ENCODE assay signal across 10 mouse cellular contexts in genomic region chr11:69058265-69058664, GRCm38 (mm10). TPM values are rescaled to one million over a fixed set of nuclear protein-coding genes. Genes with fewer than 3 reads are reported as not detected.
DNase-seq lines count a peak whose midpoint lies in the region; ATAC-seq and TF ChIP-seq lines count a peak whose summit lies in the region.
"Had no signal": no experiment of that assay in that cellular context is flagged by ENCODE, and none has a peak within 500 bp of the region (broad histone marks: within the 10 kb centered on the region; RNA-seq: fewer than 3 reads in every experiment).

No protein-coding gene starts in this region.

- peak overlapping the region; percentile 87 for H3K27ac ChIP-seq in liver, adult 2 months (replicated peaks; ENCODE audit: insufficient read depth, low read depth, low read length)
- H3K27ac ChIP-seq in embryonic facial prominence, embryonic 15.5 days (replicated peaks) = peak overlapping the region; percentile 94
- no peak overlapping the region for H3K27ac ChIP-seq in limb, embryonic 11.5 days (replicated peaks; ENCODE audit: low read depth, low read length)
- peak overlapping the region; percentile 86 for H3K27ac ChIP-seq in neural tube, embryonic 14.5 days (ENCODE audit: low read depth, low read length)

- H3K79me2 ChIP-seq in liver, adult 2 months (ENCODE audit: control insufficient read depth, insufficient read depth, low read length) = no peaks in the 10 kb centered on the region

- H3K27me3 ChIP-seq in liver, adult 2 months (ENCODE audit: control insufficient read depth, insufficient read depth, low read length) = no peaks in the 10 kb centered on the region
- H3K27me3 ChIP-seq in embryonic facial prominence, embryonic 15.5 days = no peaks in the 10 kb centered on the region
- H3K27me3 ChIP-seq in limb, embryonic 11.5 days (ENCODE audit: control insufficient read depth, insufficient read depth, low read length) = no peaks in the 10 kb centered on the region
- H3K27me3 ChIP-seq in neural tube, embryonic 14.5 days (ENCODE audit: control insufficient read depth, insufficient read depth, low read length) = no peaks in the 10 kb centered on the region

- peak overlapping the region; percentile 75; the same call in 1 of the 2 replicates for H3K9ac ChIP-seq in liver, adult 2 months (ENCODE audit: low read depth, low read length)
- peak overlapping the region; percentile 47 for H3K9ac ChIP-seq in embryonic facial prominence, embryonic 15.5 days
- H3K9ac ChIP-seq in limb, embryonic 11.5 days (ENCODE audit: low read length) = peak overlapping the region; percentile 78; the same call in 1 of the 2 replicates
- peak overlapping the region; percentile 80; the same call in 1 of the 2 replicates for H3K9ac ChIP-seq in neural tube, embryonic 14.5 days (replicated peaks; ENCODE audit: low read depth, low read length)

- H3K9me3 ChIP-seq in embryonic facial prominence, embryonic 15.5 days (replicated peaks) = no peaks in the 10 kb centered on the region
- no peaks in the 10 kb centered on the region for H3K9me3 ChIP-seq in limb, embryonic 11.5 days (ENCODE audit: control insufficient read depth, low read length)
- no peaks in the 10 kb centered on the region for H3K9me3 ChIP-seq in neural tube, embryonic 14.5 days (ENCODE audit: control insufficient read depth, low read length)

- no peaks in the 10 kb centered on the region for H3K36me3 ChIP-seq in liver, adult 2 months (ENCODE audit: control insufficient read depth, insufficient read depth, low read length)
- no peaks in the 10 kb centered on the region for H3K36me3 ChIP-seq in embryonic facial prominence, embryonic 15.5 days
- H3K36me3 ChIP-seq in limb, embryonic 11.5 days (ENCODE audit: control insufficient read depth, insufficient read depth, low read length) = no peaks in the 10 kb centered on the region
- H3K36me3 ChIP-seq in neural tube, embryonic 14.5 days (ENCODE audit: control insufficient read depth, insufficient read depth, low read length) = no peaks in the 10 kb centered on the region

- WGBS in liver, adult 2 months = 59% methylated on average over 2 of the region's 2 CpGs
- WGBS in embryonic facial prominence, embryonic 15.5 days = 57% methylated on average over 2 of the region's 2 CpGs
- 81% methylated on average over 2 of the region's 2 CpGs for WGBS in limb, embryonic 11.5 days
- WGBS in neural tube, embryonic 14.5 days = 71% methylated on average over 2 of the region's 2 CpGs

- H3K4me1 ChIP-seq in liver, adult 2 months (ENCODE audit: control insufficient read depth, insufficient read depth, low read length) = peaks cover 12% of the 10 kb centered on the region
- peaks cover 23% of the 10 kb centered on the region for H3K4me1 ChIP-seq in embryonic facial prominence, embryonic 15.5 days
- H3K4me1 ChIP-seq in limb, embryonic 11.5 days (ENCODE audit: control insufficient read depth, insufficient read depth, low read length) = peaks cover 19% of the 10 kb centered on the region
- peaks cover 19% of the 10 kb centered on the region for H3K4me1 ChIP-seq in neural tube, embryonic 14.5 days (ENCODE audit: control insufficient read depth, insufficient read depth, low read length)

- peak overlapping the region; percentile 60 for H3K4me3 ChIP-seq in liver, adult 2 months (ENCODE audit: insufficient read depth, low read depth, low read length)
- peak overlapping the region; percentile 96 for H3K4me3 ChIP-seq in embryonic facial prominence, embryonic 15.5 days (replicated peaks)
- peak overlapping the region; percentile 95 for H3K4me3 ChIP-seq in limb, embryonic 11.5 days (ENCODE audit: low read depth, low read length)
- H3K4me3 ChIP-seq in neural tube, embryonic 14.5 days (ENCODE audit: low read depth, low read length) = peak overlapping the region; percentile 85

- ATAC-seq in embryonic facial prominence, embryonic 15.5 days (ENCODE audit: insufficient number of reproducible peaks, low FRiP score, low TSS enrichment, low read depth) = no peak
- no peak for ATAC-seq in limb, embryonic 11.5 days (ENCODE audit: insufficient number of reproducible peaks, low FRiP score, low TSS enrichment, low read depth)
- no peak for ATAC-seq in neural tube, embryonic 14.5 days (ENCODE audit: low read depth)

- no peak for TF ChIP-seq CTCF in liver, adult 2 months (IDR thresholded peaks at IDR 0.05; ENCODE audit: low read depth, low read length)

- no peak for TF ChIP-seq POLR2A in liver, adult 2 months (IDR thresholded peaks at IDR 0.05; ENCODE audit: extremely low read depth, insufficient read depth, low read length)

- no peak for DNase-seq in liver, adult 2 months (ENCODE audit: extremely low read depth, low read depth, low spot score)
- no peak for DNase-seq in liver
- DNase-seq in limb, embryonic 11.5 days (ENCODE audit: low spot score) = no peak
- DNase-seq in layer of hippocampus, adult 9-10 months (ENCODE audit: low spot score) = no peak
- no peak for DNase-seq in thymus, postnatal 4 days
- DNase-seq in retina, embryonic 14.5 days (ENCODE audit: low spot score) = no peak
- DNase-seq: adrenal gland, adult 8-10 months; gastrocnemius, postnatal 25 days had no signal

- H3K4me2 ChIP-seq in embryonic facial prominence, embryonic 15.5 days (replicated peaks) = peak overlapping the region; percentile 70
- H3K4me2 ChIP-seq in limb, embryonic 11.5 days (ENCODE audit: low read depth, severe bottlenecking) = peak overlapping the region; percentile 96; the same call in 1 of the 2 replicates
- H3K4me2 ChIP-seq in neural tube, embryonic 14.5 days (ENCODE audit: low read depth, low read length) = peak overlapping the region; percentile 58

RNA-seq across cellular contexts. Expression of gene Borcs6, which starts 1.3 kb away (rescaled TPM):
- total RNA-seq in liver, adult 2 months (2014; rRNA removed) = 6.1 and 6.5 TPM in 2 replicates
- 10.5 and 11.2 TPM in 2 replicates for polyA plus RNA-seq in liver, adult 2 months (2012; rRNA removed)
- 14.9 and 15.7 TPM in 2 replicates for polyA plus RNA-seq in embryonic facial prominence, embryonic 15.5 days (2015; fragmentation: Nextera tagmentation; extraction: Ambion mirVana)
- 6.2 and 7.0 TPM in 2 replicates for polyA plus RNA-seq in limb, embryonic 11.5 days (2014; fragmentation: Nextera tagmentation; extraction: Ambion mirVana)
- 16.1 and 17.7 TPM in 2 replicates for polyA plus RNA-seq in neural tube, embryonic 14.5 days (2014; fragmentation: Nextera tagmentation; extraction: Ambion mirVana)

RNA-seq across cellular contexts. Expression of gene Tmem107, which starts 12.3 kb away (rescaled TPM):
- 1.8 and 2.2 TPM in 2 replicates for total RNA-seq in liver, adult 2 months (2014; rRNA removed)
- polyA plus RNA-seq in liver, adult 2 months (2012; rRNA removed) = 3.3 and 4.7 TPM in 2 replicates
- 102 and 137 TPM in 2 replicates for polyA plus RNA-seq in embryonic facial prominence, embryonic 15.5 days (2015; fragmentation: Nextera tagmentation; extraction: Ambion mirVana)
- 34.6 and 36.7 TPM in 2 replicates for polyA plus RNA-seq in limb, embryonic 11.5 days (2014; fragmentation: Nextera tagmentation; extraction: Ambion mirVana)
- 24.7 and 27.7 TPM in 2 replicates for polyA plus RNA-seq in neural tube, embryonic 14.5 days (2014; fragmentation: Nextera tagmentation; extraction: Ambion mirVana)

RNA-seq across cellular contexts. Expression of gene Aurkb, which starts 12.8 kb away (rescaled TPM):
- 0.37 and 1.2 TPM in 2 replicates for total RNA-seq in liver, adult 2 months (2014; rRNA removed)
- 0.34 and 0.66 TPM in 2 replicates for polyA plus RNA-seq in liver, adult 2 months (2012; rRNA removed)
- polyA plus RNA-seq in embryonic facial prominence, embryonic 15.5 days (2015; fragmentation: Nextera tagmentation; extraction: Ambion mirVana) = 122 and 123 TPM in 2 replicates
- 171 and 178 TPM in 2 replicates for polyA plus RNA-seq in limb, embryonic 11.5 days (2014; fragmentation: Nextera tagmentation; extraction: Ambion mirVana)
- polyA plus RNA-seq in neural tube, embryonic 14.5 days (2014; fragmentation: Nextera tagmentation; extraction: Ambion mirVana) = 8.7 and 12.8 TPM in 2 replicates

RNA-seq across cellular contexts. Expression of gene Vamp2, which starts 30.0 kb away (rescaled TPM):
- total RNA-seq in liver, adult 2 months (2014; rRNA removed) = 5.2 and 6.4 TPM in 2 replicates
- 21.7 and 36.9 TPM in 2 replicates for polyA plus RNA-seq in liver, adult 2 months (2012; rRNA removed)
- 111 and 149 TPM in 2 replicates for polyA plus RNA-seq in embryonic facial prominence, embryonic 15.5 days (2015; fragmentation: Nextera tagmentation; extraction: Ambion mirVana)
- 64.2 and 73.3 TPM in 2 replicates for polyA plus RNA-seq in limb, embryonic 11.5 days (2014; fragmentation: Nextera tagmentation; extraction: Ambion mirVana)
- polyA plus RNA-seq in neural tube, embryonic 14.5 days (2014; fragmentation: Nextera tagmentation; extraction: Ambion mirVana) = 337 and 385 TPM in 2 replicates

RNA-seq across cellular contexts. Expression of gene Per1, which starts 36.8 kb away (rescaled TPM):
- 8.0 and 9.0 TPM in 2 replicates for total RNA-seq in liver, adult 2 months (2014; rRNA removed)
- 4.6 and 6.9 TPM in 2 replicates for polyA plus RNA-seq in liver, adult 2 months (2012; rRNA removed)
- 29.6 and 34.4 TPM in 2 replicates for polyA plus RNA-seq in embryonic facial prominence, embryonic 15.5 days (2015; fragmentation: Nextera tagmentation; extraction: Ambion mirVana)
- polyA plus RNA-seq in limb, embryonic 11.5 days (2014; fragmentation: Nextera tagmentation; extraction: Ambion mirVana) = 8.0 and 9.1 TPM in 2 replicates
- polyA plus RNA-seq in neural tube, embryonic 14.5 days (2014; fragmentation: Nextera tagmentation; extraction: Ambion mirVana) = 6.5 and 9.4 TPM in 2 replicates
